ENCODE assay signal across 22 mouse cellular contexts in genomic region chr3:133233993-133234392, GRCm38 (mm10). TPM values are rescaled to one million over a fixed set of nuclear protein-coding genes. Genes with fewer than 3 reads are reported as not detected.
DNase-seq lines count a peak whose midpoint lies in the region; ATAC-seq and TF ChIP-seq lines count a peak whose summit lies in the region.
"Had no signal": no experiment of that assay in that cellular context is flagged by ENCODE, and none has a peak within 500 bp of the region (broad histone marks: within the 10 kb centered on the region; RNA-seq: fewer than 3 reads in every experiment).

No protein-coding gene starts in this region.

- peak; percentile 28 for DNase-seq in kidney, adult 18-20 months
- DNase-seq in kidney, postnatal 10 days: peak; percentile 43
- DNase-seq in spleen, postnatal 36 days (ENCODE audit: low spot score in 2 of 2): no peak
- DNase-seq in adipocyte (ENCODE audit: low spot score) (no peak), MN1 (ENCODE audit: low spot score) (no peak)
- DNase-seq: adrenal gland, adult 2 months; cerebellum, postnatal 25 days; forebrain, postnatal 0 days; gastrocnemius, postnatal 10 days; heart, adult 2 months; right cerebral cortex, adult 18-20 months; thymus, adult 18-20 months had no signal

- WGBS in intestine, embryonic 15.5 days: 44% methylated on average over 9 of the region's 9 CpGs
- WGBS in small intestine, adult 2 months: 15% methylated on average over 9 of the region's 9 CpGs
- 65% methylated on average over 9 of the region's 9 CpGs for WGBS in hindbrain, embryonic 13.5 days

- H3K9ac ChIP-seq in intestine, embryonic 15.5 days: no peak overlapping the region
- no peak overlapping the region for H3K9ac ChIP-seq in hindbrain, embryonic 13.5 days
- H3K9ac ChIP-seq: forebrain, postnatal 0 days; limb, embryonic 13.5 days; liver, embryonic 14.5 days had no signal

- H3K36me3 ChIP-seq in intestine, embryonic 15.5 days: no peaks in the 10 kb centered on the region
- no peaks in the 10 kb centered on the region for H3K36me3 ChIP-seq in small intestine, adult 2 months (ENCODE audit: control insufficient read depth, insufficient read depth, low read length)
- no peaks in the 10 kb centered on the region for H3K36me3 ChIP-seq in hindbrain, embryonic 13.5 days
- H3K36me3 ChIP-seq: hindbrain, embryonic 10.5 days; limb, embryonic 13.5 days had no signal

- no peak overlapping the region for H3K27ac ChIP-seq in intestine, embryonic 15.5 days
- H3K27ac ChIP-seq in small intestine, adult 2 months (ENCODE audit: insufficient read depth, low read depth, low read length): peak overlapping the region; percentile 74
- H3K27ac ChIP-seq in hindbrain, embryonic 13.5 days: no peak overlapping the region
- H3K27ac ChIP-seq: heart, adult 2 months; hindbrain, embryonic 10.5 days; limb, embryonic 13.5 days; liver, embryonic 14.5 days had no signal

- no peaks in the 10 kb centered on the region for H3K9me3 ChIP-seq in intestine, embryonic 15.5 days
- no peaks in the 10 kb centered on the region for H3K9me3 ChIP-seq in hindbrain, embryonic 13.5 days
- H3K9me3 ChIP-seq: hindbrain, embryonic 10.5 days; limb, embryonic 13.5 days; megakaryocyte, embryonic 14.5 days had no signal

- peak; percentile 22; the same call in 1 of the 2 replicates for ATAC-seq in intestine, embryonic 15.5 days
- ATAC-seq in hindbrain, embryonic 13.5 days (ENCODE audit: low FRiP score): no peak
- ATAC-seq: CD4-positive, CD25-positive, alpha-beta regulatory T cell, adult 4 months; forebrain, postnatal 0 days had no signal

- 0 out of 2 replicates have a peak, but pooled peaks cover 2% of the 10 kb centered on the region for H3K4me1 ChIP-seq in intestine, embryonic 15.5 days (replicated peaks)
- peaks cover 7% of the 10 kb centered on the region; the same call in 1 of the 2 replicates for H3K4me1 ChIP-seq in small intestine, adult 2 months (ENCODE audit: control insufficient read depth, insufficient read depth, insufficient read length, low read length)
- H3K4me1 ChIP-seq in hindbrain, embryonic 13.5 days (replicated peaks): no peaks in the 10 kb centered on the region
- H3K4me1 ChIP-seq: hindbrain, embryonic 10.5 days; limb, embryonic 13.5 days; megakaryocyte, embryonic 14.5 days had no signal

- 0 out of 2 replicates have a peak overlapping the region, but pooled peaks have one; percentile 46 for H3K4me2 ChIP-seq in intestine, embryonic 15.5 days (replicated peaks)
- no peak overlapping the region for H3K4me2 ChIP-seq in hindbrain, embryonic 13.5 days
- H3K4me2 ChIP-seq: limb, embryonic 13.5 days had no signal

- no peak for TF ChIP-seq POLR2A in small intestine, adult 2 months (IDR thresholded peaks at IDR 0.05; ENCODE audit: low read depth, low read length)

- peak overlapping the region; percentile 32 for H3K4me3 ChIP-seq in intestine, embryonic 15.5 days (replicated peaks)
- H3K4me3 ChIP-seq in small intestine, adult 2 months (ENCODE audit: low read depth, low read length): no peak overlapping the region
- no peak overlapping the region for H3K4me3 ChIP-seq in hindbrain, embryonic 13.5 days
- H3K4me3 ChIP-seq: heart, adult 2 months; hindbrain, embryonic 10.5 days; limb, embryonic 13.5 days; megakaryocyte, embryonic 14.5 days had no signal

- no peaks in the 10 kb centered on the region for H3K27me3 ChIP-seq in intestine, embryonic 15.5 days (replicated peaks)
- H3K27me3 ChIP-seq in small intestine, adult 2 months (ENCODE audit: control insufficient read depth, insufficient read depth, low read length): no peaks in the 10 kb centered on the region
- H3K27me3 ChIP-seq in hindbrain, embryonic 13.5 days: no peaks in the 10 kb centered on the region

- no peak for TF ChIP-seq CTCF in small intestine, adult 2 months (IDR thresholded peaks at IDR 0.05; ENCODE audit: extremely low read depth, insufficient read length, insufficient replicate concordance, low read depth, low read length)

RNA-seq across cellular contexts. Expression of gene Arhgef38, which starts 0.8 kb away (rescaled TPM):
- polyA plus RNA-seq in intestine, embryonic 15.5 days (2015; fragmentation: Nextera tagmentation; extraction: Ambion mirVana): 2.1 and 2.7 TPM in 2 replicates
- 0.51 and 0.57 TPM in 2 replicates for polyA plus RNA-seq in small intestine, adult 2 months (2012; rRNA removed)
- 0.03 TPM in 1 of 2 replicates, not detected in the other for polyA plus RNA-seq in hindbrain, embryonic 13.5 days (2015; fragmentation: Nextera tagmentation; extraction: Ambion mirVana)
- polyA plus RNA-seq: adrenal gland, adult 2 months; CD4-positive, CD25-positive, alpha-beta regulatory T cell, adult 4 months; neural tube, embryonic 11.5 days; spleen, adult 2 months had no signal

Comparison
In these comparisons a context has a peak if more than half of its experiments do, and no peak if none do; other contexts are left out.
1. DNase-seq: peak in kidney, adult 18-20 months (single experiment) and kidney, postnatal 10 days (single experiment); none in spleen, postnatal 36 days (0 of 2), adipocyte (single experiment) and MN1 (single experiment).